Comparison of ENCODE assay signal across 8 mouse cellular contexts in the genomic region with DNA sequence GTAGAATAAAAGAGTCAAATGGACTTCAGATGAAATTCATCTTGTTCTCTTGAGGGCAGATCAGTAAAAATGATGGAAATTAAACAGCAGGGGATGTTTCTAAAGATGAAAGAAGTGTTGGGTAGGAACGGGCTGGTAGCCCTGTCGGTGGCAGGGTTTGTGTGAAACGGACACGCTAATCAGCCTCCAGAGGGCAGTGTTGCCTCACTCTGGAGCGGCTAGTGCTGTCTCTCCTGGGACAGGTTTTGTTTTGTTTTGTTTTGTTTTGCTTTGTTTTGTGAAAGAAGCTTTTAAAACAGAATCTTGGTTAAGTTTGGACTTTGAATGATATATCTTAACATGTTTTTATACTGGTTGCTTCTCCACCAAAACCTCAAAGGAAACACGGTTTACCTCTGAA. TPM values are rescaled to one million over a fixed set of nuclear protein-coding genes. Genes with fewer than 3 reads are reported as not detected.
A peak's percentile ranks its signal among the peaks of the same experiment; 100 is the strongest.
DNase-seq lines count a peak whose midpoint lies in the region; ATAC-seq and TF ChIP-seq lines count a peak whose summit lies in the region.

No protein-coding gene starts in this region.

- 11% methylated on average over 6 of the region's 6 CpGs for WGBS in kidney, embryonic 14.5 days
- 14% methylated on average over 6 of the region's 6 CpGs for WGBS in liver, embryonic 11.5 days

- TF ChIP-seq POLR2A in cortical plate, adult 2 months (IDR thresholded peaks at IDR 0.05; ENCODE audit: extremely low read depth, insufficient read depth, low read length) = no peak
- TF ChIP-seq POLR2A in myocyte (IDR thresholded peaks at IDR 0.05; ENCODE audit: insufficient read length, low read depth) = no peak

- no peak overlapping the region for H3K27ac ChIP-seq in cortical plate, adult 2 months (ENCODE audit: insufficient read depth, low read length)
- no peak overlapping the region for H3K27ac ChIP-seq in kidney, embryonic 14.5 days (ENCODE audit: low read depth, low read length)
- no peak overlapping the region for H3K27ac ChIP-seq in liver, embryonic 11.5 days (ENCODE audit: low read depth, low read length)

- H3K4me3 ChIP-seq in cortical plate, adult 2 months (ENCODE audit: insufficient read depth, low read length) = no peak overlapping the region
- no peak overlapping the region for H3K4me3 ChIP-seq in kidney, embryonic 14.5 days (ENCODE audit: low read length)
- no peak overlapping the region for H3K4me3 ChIP-seq in liver, embryonic 11.5 days (ENCODE audit: low read depth, low read length)
- no peak overlapping the region for H3K4me3 ChIP-seq in myocyte

- 0 out of 2 replicates have a peak, but pooled peaks cover 1% of the 10 kb centered on the region for H3K4me1 ChIP-seq in cortical plate, adult 2 months (ENCODE audit: control insufficient read depth, insufficient read depth, low read length)
- H3K4me1 ChIP-seq in kidney, embryonic 14.5 days (ENCODE audit: control insufficient read depth, insufficient read depth, low read length) = peaks cover 7% of the 10 kb centered on the region
- peaks cover 20% of the 10 kb centered on the region for H3K4me1 ChIP-seq in liver, embryonic 11.5 days (replicated peaks; ENCODE audit: control insufficient read depth, insufficient read depth, low read length)

- 0 out of 2 replicates have a peak overlapping the region, but pooled peaks have one; percentile 11 for H3K4me2 ChIP-seq in kidney, embryonic 14.5 days (replicated peaks; ENCODE audit: low read depth, low read length)
- no peak overlapping the region for H3K4me2 ChIP-seq in liver, embryonic 11.5 days
- H3K4me2 ChIP-seq in myocyte (ENCODE audit: low read depth) = peak overlapping the region; percentile 41

- DNase-seq in 416B (ENCODE audit: low read depth) = peak; percentile 87
- peak; percentile 79 to 80 for DNase-seq in adrenal gland, adult 18-20 months (ENCODE audit: low spot score in 2 of 2)
- peak; percentile 43 to 73 for DNase-seq in gastrocnemius, postnatal 4 days (ENCODE audit: low spot score in 2 of 2)
- DNase-seq in liver, embryonic 11.5 days (ENCODE audit: low spot score) = peak; percentile 57
- DNase-seq in spleen, postnatal 36 days (ENCODE audit: low spot score in 2 of 2) = peak; percentile 72 to 75

- no peaks in the 10 kb centered on the region for H3K9me3 ChIP-seq in kidney, embryonic 14.5 days (ENCODE audit: control insufficient read depth, low read length)
- H3K9me3 ChIP-seq in liver, embryonic 11.5 days (ENCODE audit: control insufficient read depth, low read length) = no peaks in the 10 kb centered on the region

- no peak overlapping the region for H3ac ChIP-seq in myocyte (ENCODE audit: control insufficient read depth, insufficient read length)

- TF ChIP-seq CTCF in cortical plate, adult 2 months (IDR thresholded peaks at IDR 0.05; ENCODE audit: extremely low read depth, insufficient read depth, low read length) = peak; percentile 92

- H3K79me2 ChIP-seq in myocyte (ENCODE audit: control insufficient read depth, insufficient read depth) = peaks cover 25% of the 10 kb centered on the region

- ATAC-seq in kidney, embryonic 14.5 days (ENCODE audit: low FRiP score, low TSS enrichment) = peak; percentile 48; the same call in 1 of the 2 replicates
- ATAC-seq in liver, embryonic 11.5 days (replicated peaks; ENCODE audit: low FRiP score) = 0 out of 2 replicates have a peak, but pooled peaks have one; percentile 51

- peaks cover 4% of the 10 kb centered on the region; the same call in 1 of the 2 replicates for H3K36me3 ChIP-seq in kidney, embryonic 14.5 days (ENCODE audit: control insufficient read depth, insufficient read depth, low read length)
- no peaks in the 10 kb centered on the region for H3K36me3 ChIP-seq in liver, embryonic 11.5 days (ENCODE audit: control insufficient read depth, insufficient read depth, low read length)
- H3K36me3 ChIP-seq in myocyte (ENCODE audit: control insufficient read depth, insufficient read depth) = no peaks in the 10 kb centered on the region

- H3K27me3 ChIP-seq in kidney, embryonic 14.5 days (ENCODE audit: control insufficient read depth, insufficient read depth, low read length) = no peaks in the 10 kb centered on the region
- H3K27me3 ChIP-seq in liver, embryonic 11.5 days (replicated peaks; ENCODE audit: control insufficient read depth, insufficient read depth, low read length) = no peaks in the 10 kb centered on the region
- H3K27me3 ChIP-seq in myocyte (ENCODE audit: control insufficient read depth, insufficient read depth, insufficient read length) = no peaks in the 10 kb centered on the region

- H3K9ac ChIP-seq in kidney, embryonic 14.5 days (ENCODE audit: low read depth, low read length) = no peak overlapping the region
- H3K9ac ChIP-seq in liver, embryonic 11.5 days (ENCODE audit: low read depth, low read length) = no peak overlapping the region

TF ChIP-seq in myocyte, 11 proteins besides CTCF, POLR2A, EP300 and RAD21:
- TF ChIP-seq TCF3 (IDR thresholded peaks at IDR 0.05; ENCODE audit: insufficient read length, low read depth) = no peak
- no peak for TF ChIP-seq MYOD1 (IDR thresholded peaks at IDR 0.05; ENCODE audit: control insufficient read depth in 1 of 3, insufficient read length in 2 of 3, low read depth in 2 of 3)

RNA-seq across cellular contexts. Expression of gene Ptger4, which starts 7.4 kb away (rescaled TPM):
- 1 to 10 TPM; 1.1 to 1.3 TPM for total RNA-seq in adrenal gland, adult 18-20 months (2021)
- 0.88 and 0.91 TPM in 2 replicates for polyA plus RNA-seq in cortical plate, adult 2 months (2012; rRNA removed)
- 1 to 10 TPM; 1.5 to 1.9 TPM for total RNA-seq in gastrocnemius, postnatal 4 days (2021)
- 3.0 and 5.9 TPM in 2 replicates for polyA plus RNA-seq in kidney, embryonic 14.5 days (2014; fragmentation: Nextera tagmentation; extraction: Ambion mirVana)
- 5.1 and 5.8 TPM in 2 replicates for polyA plus RNA-seq in liver, embryonic 11.5 days (2014; fragmentation: Nextera tagmentation; extraction: Ambion mirVana)
- polyA plus RNA-seq in myocyte (2012; fragmentation: generic; extraction: Trizol) = 0.95 TPM

RNA-seq across cellular contexts. Expression of gene Ttc33, which starts 51.2 kb away (rescaled TPM):
- 10 to 100 TPM; 37.4 to 51.1 TPM for total RNA-seq in adrenal gland, adult 18-20 months (2021)
- 48.8 and 57.5 TPM in 2 replicates for polyA plus RNA-seq in cortical plate, adult 2 months (2012; rRNA removed)
- 10 to 100 TPM; 34.3 to 39.0 TPM for total RNA-seq in gastrocnemius, postnatal 4 days (2021)
- 49.8 and 50.3 TPM in 2 replicates for polyA plus RNA-seq in kidney, embryonic 14.5 days (2014; fragmentation: Nextera tagmentation; extraction: Ambion mirVana)
- polyA plus RNA-seq in liver, embryonic 11.5 days (2014; fragmentation: Nextera tagmentation; extraction: Ambion mirVana) = 29.2 and 32.3 TPM in 2 replicates
- polyA plus RNA-seq in myocyte (2012; fragmentation: generic; extraction: Trizol) = 17.8 TPM
